Mouse (Mus musculus) mesoderm, embryonic 11.5 days (tissue): ENCODE data around the gene Ect2l.
"Not testable (repeated sequence)": the region's sequence is repeated elsewhere in the genome, so short reads cannot be mapped to it uniquely, and the experiment has no call there.

ENCODE experiments used
- DNase-seq: peaks from one replicate; pipeline ENCODE4 v3.0.0-alpha.2; 2012; ENCODE audit warnings: low read depth, low spot score

Gene Ect2l

DNA sequence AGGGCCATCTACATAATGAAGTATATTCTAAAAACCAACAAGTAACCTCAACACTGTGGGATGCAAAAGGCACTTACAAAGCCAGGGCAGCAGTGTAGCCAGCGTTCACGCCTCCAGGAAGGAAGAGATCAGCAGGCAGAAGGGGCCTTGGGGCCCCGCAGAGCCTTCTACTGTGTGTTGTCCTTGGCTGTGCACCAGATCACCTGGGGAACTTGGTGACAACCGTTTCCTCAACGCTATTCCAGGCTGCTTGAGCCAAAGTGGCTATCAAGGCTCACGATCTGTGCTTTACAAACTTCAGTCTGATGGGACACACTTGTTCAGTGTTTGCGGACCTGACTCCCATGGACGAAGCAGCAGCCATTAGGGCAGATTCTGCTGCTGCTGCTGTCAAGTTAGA, 19.0 kb downstream of the Ect2l start:
- DNase-seq = no peak

- DNase-seq = no peak
Observed at GRCm38 (mm10) chr10:18189498-18189897, 21.2 kb downstream of the Ect2l start.

DNA sequence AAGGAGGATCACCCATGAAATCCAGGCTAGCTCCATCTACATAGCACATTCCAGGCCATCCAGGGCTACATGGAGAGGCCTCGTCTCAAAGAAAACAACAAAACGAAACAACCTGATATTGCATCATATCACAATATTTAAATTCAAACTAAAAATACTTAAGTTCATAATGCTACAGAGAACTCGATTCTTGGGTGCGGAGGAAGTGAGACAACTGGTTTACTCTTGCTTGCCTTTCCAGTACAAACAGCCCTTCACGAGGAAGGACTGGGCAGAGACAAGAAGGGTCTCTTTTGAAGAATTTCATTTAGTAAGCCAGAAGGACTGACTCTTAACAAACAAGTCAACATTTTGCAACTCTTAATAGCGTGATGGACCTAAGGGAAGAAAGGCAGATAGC, 22.1 kb downstream of the Ect2l start:
- no peak for DNase-seq

DNA sequence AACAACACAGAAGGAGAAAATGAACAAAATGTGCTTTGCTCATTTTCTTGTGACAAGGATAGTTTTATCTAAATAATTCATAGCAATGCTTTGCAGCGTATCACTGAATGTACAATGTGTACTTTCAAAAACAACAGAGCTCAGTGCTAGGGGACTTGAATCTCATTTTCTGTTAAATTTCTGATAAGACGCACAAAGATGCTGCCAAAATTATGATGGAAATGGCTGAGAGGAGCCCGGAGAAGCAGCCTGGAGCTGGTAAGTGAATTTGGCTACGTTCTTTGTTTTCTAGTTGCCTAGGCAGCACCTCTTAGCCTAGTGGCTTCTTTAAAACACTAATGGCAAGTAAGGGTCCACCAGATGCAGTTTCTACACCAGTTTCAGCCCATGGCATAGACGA, 28.4 kb downstream of the Ect2l start:
- no peak for DNase-seq

- no peak for DNase-seq
Observed at GRCm38 (mm10) chr10:18177304-18177703, 33.4 kb downstream of the Ect2l start.

- DNase-seq = no peak
Observed at GRCm38 (mm10) chr10:18176722-18177121, 34.0 kb downstream of the Ect2l start.

DNA sequence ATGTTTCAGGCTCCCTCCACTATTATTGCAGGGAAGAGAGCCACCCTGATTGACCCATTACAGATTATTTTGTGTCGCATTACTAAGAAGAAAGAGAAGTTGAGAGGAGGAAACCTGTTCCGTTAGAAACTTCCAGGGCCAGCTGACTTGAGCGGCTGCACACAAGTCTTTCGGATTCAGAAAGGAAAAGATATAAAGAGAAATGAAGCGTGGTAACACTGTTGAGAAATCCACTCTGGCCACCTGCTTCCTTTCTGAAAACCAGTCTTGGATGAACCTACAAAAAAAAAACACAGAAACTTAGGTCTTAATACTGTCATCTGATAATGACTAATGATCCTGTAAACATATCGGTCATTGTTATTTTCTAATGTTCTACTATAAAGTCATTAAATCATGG, 35.6 kb downstream of the Ect2l start:
- no peak for DNase-seq

GRCm38 (mm10) chr10:18162435-18162971, 48.2 kb downstream of the Ect2l start:
- DNase-seq = no peak

DNA sequence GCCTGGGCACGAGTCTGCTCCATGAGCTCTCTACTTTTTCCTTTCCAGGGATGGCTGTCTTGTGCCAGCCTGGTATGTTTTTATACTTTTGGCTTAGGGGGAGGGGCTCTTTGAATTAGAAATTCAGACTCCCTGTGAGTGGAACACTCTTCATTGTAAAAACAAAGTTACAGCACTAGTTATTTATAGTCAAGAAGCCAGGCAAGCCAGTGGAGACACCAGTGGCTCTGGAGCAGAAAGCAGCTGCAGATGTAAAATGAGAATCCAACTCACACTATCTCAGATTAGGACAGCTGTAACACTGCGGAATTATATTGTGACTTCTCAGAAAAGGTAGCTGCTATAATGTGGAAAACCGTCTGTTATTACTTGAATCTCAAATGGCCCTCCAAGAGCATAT, 63.5 kb downstream of the Ect2l start:
- no peak for DNase-seq

- no peak for DNase-seq
Observed at GRCm38 (mm10) chr10:18142231-18142630, 68.5 kb downstream of the Ect2l start.

GRCm38 (mm10) chr10:18141389-18141788, 69.3 kb downstream of the Ect2l start:
- DNase-seq = no peak

DNA sequence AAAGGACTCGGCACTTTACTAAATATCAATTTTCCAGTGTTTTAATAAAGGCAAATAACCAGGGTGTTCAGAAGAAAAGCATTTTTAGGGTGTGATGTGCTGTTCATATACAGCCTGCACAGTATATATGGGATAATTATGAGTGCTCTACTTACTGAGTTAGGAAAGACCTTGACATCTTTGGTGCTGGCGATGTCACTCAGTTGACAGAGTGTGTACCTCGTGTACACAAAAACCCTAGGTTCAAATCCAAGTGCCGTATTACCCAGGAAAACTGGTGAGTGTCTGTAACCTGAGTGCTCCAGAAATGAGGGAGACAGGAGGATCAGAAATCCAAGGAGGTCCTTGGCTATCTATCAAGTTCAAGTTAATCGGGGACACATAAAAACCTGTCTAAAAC, 71.1 kb downstream of the Ect2l start:
- DNase-seq = no peak

DNA sequence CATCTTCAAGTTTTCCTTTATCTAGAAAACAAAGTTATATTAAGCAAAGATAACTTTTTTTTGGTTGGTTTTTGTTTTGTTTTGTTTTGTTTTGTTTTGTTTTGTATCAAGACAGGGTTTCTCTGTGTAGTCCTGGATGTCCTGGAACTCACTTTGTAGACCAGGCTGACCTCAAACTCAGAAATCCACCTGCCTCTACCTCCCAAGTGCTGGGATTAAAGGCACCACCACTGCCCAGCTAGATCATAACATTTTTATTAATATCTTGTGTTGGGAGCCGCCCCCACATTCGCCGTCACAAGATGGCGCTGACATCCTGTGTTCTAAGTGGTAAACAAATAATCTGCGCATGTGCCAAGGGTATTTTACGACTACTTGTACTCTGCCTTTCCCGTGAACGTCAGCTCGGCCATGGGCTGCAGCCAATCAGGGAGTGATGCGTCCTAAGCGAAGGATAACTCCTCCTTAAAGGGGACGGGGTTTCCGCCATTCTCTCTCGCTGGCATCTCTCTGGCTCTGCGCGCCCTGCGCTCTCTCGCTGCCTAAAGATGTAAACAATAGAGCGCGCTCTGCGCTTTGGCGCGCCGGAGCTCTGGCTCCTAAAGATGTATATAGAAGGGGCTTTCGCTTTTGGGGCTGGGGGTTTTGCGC, 71.7 kb downstream of the Ect2l start:
- DNase-seq = not testable (repeated sequence)

GRCm38 (mm10) chr10:18131666-18132650, 78.7 kb downstream of the Ect2l start:
- no peak for DNase-seq

DNA sequence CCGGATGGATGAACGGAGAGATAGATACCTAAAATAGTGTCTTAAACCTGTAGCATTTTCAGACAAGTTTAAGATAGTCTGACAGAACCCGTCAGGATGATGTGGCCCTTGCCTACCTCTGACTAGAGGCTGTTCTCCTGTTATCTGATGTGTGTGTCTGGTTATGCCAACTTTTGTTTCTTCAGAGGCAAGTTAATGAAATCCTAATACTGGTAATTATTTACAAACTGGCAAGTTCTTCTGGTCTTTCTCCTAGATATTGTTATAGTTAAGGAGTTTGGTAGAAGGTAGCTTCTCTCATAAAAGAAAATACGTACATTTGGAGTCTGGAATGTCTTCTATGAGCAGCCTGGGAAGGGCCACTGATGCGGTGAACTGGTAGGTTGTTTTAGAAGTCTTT, 80.4 kb downstream of the Ect2l start:
- DNase-seq = no peak

DNA sequence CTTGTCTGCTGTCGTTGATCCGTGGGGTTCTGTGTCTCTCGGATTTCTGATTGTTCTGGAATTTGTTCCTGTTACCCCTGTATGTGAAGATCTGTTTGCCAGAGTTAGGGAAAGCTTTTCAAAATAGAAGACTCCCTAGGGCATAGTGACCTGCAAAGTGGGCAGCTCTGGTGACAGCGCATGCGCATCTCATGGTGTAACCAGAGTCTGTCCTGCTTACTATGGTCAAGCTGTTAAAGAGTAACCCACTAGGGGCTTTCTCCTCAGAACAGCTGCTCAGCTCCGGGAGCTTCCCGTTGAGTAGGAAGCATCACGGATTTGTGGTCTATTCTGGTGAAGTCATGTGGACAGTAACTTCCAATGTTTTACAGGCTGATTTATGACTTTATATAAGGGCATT, 92.4 kb downstream of the Ect2l start:
- DNase-seq = no peak

DNA sequence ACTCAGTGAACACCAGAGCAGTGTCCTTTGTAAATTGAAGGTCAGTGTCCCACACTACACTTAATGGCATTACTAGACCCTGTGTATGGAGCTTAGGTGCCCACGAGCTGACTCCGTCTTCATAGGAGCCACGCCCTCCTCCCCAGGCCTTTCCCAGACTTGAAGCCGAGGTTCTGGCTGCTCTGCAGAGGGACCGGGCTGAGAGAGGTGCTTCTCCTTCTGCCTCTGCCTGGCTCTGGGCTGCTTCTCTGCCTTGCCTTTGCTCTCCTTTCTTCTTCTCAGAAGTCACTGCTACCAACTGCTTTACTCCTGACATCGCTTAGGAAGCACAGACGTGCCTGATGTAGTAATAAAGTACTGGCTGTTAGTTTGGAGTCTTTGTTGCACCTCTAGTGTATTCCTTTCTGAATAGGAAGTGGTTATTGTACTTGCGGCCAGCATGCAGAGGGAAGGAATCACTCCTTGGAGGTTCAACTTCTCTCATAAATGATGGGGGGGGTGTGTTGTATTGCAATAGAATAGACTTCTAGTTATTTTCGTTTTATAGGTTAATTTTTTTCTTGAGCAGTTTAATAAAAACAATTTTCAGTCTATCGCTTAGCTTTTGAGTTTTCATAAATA, 97.1 kb downstream of the Ect2l start:
- DNase-seq = no peak

GRCm38 (mm10) chr10:18110940-18111339, 99.8 kb downstream of the Ect2l start:
- no peak for DNase-seq

- DNase-seq = no peak
Observed at GRCm38 (mm10) chr10:18107471-18107870, 103.2 kb downstream of the Ect2l start.

DNA sequence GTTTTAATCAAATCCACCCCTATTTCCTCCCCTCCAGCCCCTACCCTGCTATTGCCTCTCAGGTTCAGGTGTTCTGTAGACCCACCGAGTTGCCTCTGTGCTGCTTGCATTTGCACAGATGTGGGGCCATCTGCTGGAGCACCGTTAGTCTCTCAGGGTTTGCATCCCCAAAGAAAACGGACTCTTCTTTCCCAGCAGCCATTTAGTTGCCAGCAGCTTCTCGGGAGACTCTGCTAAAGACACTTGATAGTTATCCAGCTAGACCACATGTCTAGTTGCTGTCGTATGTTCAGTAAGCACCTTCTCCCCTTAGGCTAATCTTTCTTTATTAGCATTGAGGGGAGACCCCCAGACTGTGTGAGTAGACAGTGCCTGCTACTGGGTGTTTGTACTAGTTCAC, 108.5 kb downstream of the Ect2l start:
- no peak for DNase-seq

DNA sequence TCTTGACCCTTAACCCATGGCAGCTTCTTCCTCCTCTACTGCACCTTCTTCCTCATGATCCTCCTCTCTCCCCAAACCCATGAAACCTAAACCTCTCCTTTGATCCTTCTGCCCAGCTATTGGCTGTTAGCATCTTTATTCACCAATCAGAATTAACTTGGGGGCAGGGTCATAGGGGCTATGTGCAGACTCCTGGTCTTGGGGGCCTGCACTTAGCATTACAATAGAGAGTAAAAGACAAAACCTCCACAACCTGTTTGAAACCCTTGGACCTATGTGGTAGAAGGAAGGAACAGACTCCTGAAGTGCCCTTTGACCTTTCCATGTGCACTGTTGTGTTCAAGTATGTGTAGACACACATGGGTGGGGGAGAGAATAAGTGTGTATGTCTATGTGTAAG, 120.0 kb downstream of the Ect2l start:
- DNase-seq = no peak

DNA sequence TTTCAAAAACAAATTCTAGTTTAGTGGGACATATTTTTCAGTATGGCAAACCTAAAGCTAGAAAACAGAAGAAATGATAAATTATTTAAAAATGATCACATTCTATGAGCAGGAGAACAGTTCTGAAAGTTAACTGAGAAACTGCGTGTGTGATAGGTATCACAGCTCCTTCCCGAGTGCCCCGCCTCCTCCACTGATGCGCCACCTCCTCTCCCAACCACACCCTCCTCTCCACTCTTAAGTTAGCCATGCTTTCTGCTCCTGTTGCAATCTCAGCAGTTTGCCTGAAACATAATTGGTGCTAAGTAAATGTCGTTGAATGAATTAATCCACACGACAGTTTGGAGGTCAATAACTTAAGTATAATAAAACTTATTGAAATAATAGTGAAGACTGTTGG, 127.9 kb downstream of the Ect2l start:
- DNase-seq = no peak
